Mouse (Mus musculus) neural tube, embryonic 12.5 days (tissue): ENCODE measurements at regions not wholly inside any gene's neighbourhood (a gene's known extent, or its start where the extent isn't known, plus 50 kb on each side); places are given as distances from the start of the nearest gene placed in this dataset.

Experiments used
- ATAC-seq: fragments of 200-750 bp; cut with Nextera tagmentation; 2 replicates; pipeline ENCODE4 v1.8.0; 2017; ENCODE audit warnings: low read depth, mild to moderate bottlenecking, moderate TSS enrichment, moderate library complexity; ENCODE audit not compliant: low FRiP score
- H3K27ac ChIP-seq: fragments of 300-500 bp; sonication (generic); 2 replicates; pipeline ENCODE4 v1.5.1; 2016
- H3K27me3 ChIP-seq: fragments of 300-500 bp; sonication (generic); replicated peaks from 2 replicates; pipeline ENCODE4 v1.6.1; 2016; ENCODE audit warnings: mild to moderate bottlenecking
- H3K36me3 ChIP-seq: fragments of 300-500 bp; sonication (generic); 2 replicates; pipeline ENCODE4 v1.6.1; 2016; ENCODE audit warnings: mild to moderate bottlenecking
- H3K4me1 ChIP-seq: fragments of 300-500 bp; sonication (generic); 2 replicates; pipeline ENCODE4 v1.6.1; 2016
- H3K4me2 ChIP-seq: fragments of 300-500 bp; sonication (generic); replicated peaks from 2 replicates; pipeline ENCODE4 v1.6.1; 2016; ENCODE audit warnings: mild to moderate bottlenecking
- H3K4me3 ChIP-seq: fragments of 300-500 bp; sonication (generic); 2 replicates; pipeline ENCODE4 v1.5.1; 2016
- H3K9ac ChIP-seq: fragments of 300-500 bp; sonication (generic); 2 replicates; pipeline ENCODE4 v1.6.1; 2016; ENCODE audit warnings: mild to moderate bottlenecking
- H3K9me3 ChIP-seq: fragments of 300-500 bp; sonication (generic); 2 replicates; pipeline ENCODE4 v1.6.1; 2016; ENCODE audit warnings: mild to moderate bottlenecking
- WGBS: fragments of 180-500 bp; shearing (Covaris S2); methylation state at CpG from one replicate; pipeline ENCODE4 v1.1.7; 2016; 5-methylcytosine and 5-hydroxymethylcytosine counted together

DNA sequence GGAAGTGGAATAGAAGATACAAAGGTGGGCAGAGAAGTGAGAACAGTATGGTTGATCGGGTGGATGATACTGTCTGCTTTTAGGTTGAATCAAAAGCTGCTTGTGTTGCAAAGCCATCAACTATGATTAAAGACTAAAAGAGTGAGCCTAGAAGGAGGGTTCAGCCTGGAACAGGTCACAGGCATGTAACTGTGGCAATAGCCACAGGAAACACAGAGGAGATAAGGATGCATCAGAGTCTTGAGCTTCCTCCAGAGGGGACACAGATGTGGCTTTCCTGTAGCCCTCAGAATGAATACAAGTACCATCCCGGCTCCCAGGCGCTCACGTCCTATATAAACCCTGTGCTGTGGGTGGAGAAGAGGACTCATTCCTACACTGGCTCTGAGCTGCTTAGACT is 180.9 kb downstream of the Fam49a start:
- no peaks in the 10 kb centered on the region for H3K27me3 ChIP-seq
- 94% methylated on average over 4 of the region's 4 CpGs for WGBS
- H3K27ac ChIP-seq = no peak overlapping the region
- no peak for ATAC-seq
- H3K9me3 ChIP-seq = no peaks in the 10 kb centered on the region
- no peaks in the 10 kb centered on the region for H3K36me3 ChIP-seq
- H3K4me1 ChIP-seq = no peaks in the 10 kb centered on the region
- no peak overlapping the region for H3K4me3 ChIP-seq
- H3K4me2 ChIP-seq = no peak overlapping the region
- H3K9ac ChIP-seq = no peak overlapping the region

DNA sequence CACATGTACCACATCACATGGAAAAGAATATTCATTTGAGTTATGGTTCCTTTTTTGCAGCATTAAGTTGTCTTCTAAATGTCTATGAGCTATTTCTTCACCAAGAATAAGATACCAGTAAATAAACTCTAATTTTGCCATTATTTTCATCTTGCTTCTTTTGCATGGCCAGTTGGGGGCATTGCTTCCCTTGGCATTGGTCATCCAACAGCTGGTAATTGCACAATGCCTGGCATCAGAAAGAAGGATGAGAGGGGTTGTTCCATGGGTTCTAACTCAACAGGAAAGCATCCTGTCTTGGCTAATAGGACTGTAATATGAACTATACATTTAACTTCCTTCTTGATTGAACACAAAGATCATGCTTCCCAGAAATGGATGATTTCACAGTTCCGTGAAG is 174.4 kb downstream of the Fam49a start:
- Histone ChIP-seq H3K36me3 (no peaks in the 10 kb centered on the region), H3K4me1 (no peaks in the 10 kb centered on the region), H3K4me2 (no peak overlapping the region), H3K9me3 (no peaks in the 10 kb centered on the region), H3K27ac (no peak overlapping the region), H3K4me3 (no peak overlapping the region), H3K9ac (no peak overlapping the region), H3K27me3 (no peaks in the 10 kb centered on the region)
- ATAC-seq = no peak
- WGBS = 92% methylated on average over 1 of the region's 1 CpGs

GRCm38 (mm10) chr12:12432597-12432996 is 170.7 kb downstream of the Fam49a start:
- Histone ChIP-seq H3K36me3 (no peaks in the 10 kb centered on the region), H3K9me3 (no peaks in the 10 kb centered on the region), H3K4me2 (no peak overlapping the region), H3K9ac (no peak overlapping the region), H3K4me1 (no peaks in the 10 kb centered on the region), H3K4me3 (no peak overlapping the region), H3K27ac (no peak overlapping the region), H3K27me3 (no peaks in the 10 kb centered on the region)
- WGBS = 83% methylated on average over 1 of the region's 1 CpGs
- no peak for ATAC-seq
